Mouse (Mus musculus) myocyte (in vitro differentiated cells): ENCODE data around the gene Txlna.

Experiments
- POLR2A ChIP-seq: IDR thresholded peaks from one replicate; pipeline ENCODE4 v1.6.1; 2011; ENCODE audit warnings: low read depth, mild to moderate bottlenecking, control low read depth, moderate library complexity; ENCODE audit not compliant: insufficient read length
- TCF12 ChIP-seq: IDR thresholded peaks from one replicate; pipeline ENCODE4 v1.6.1; 2011; ENCODE audit warnings: mild to moderate bottlenecking, control low read depth; ENCODE audit not compliant: poor library complexity, insufficient read depth, severe bottlenecking

DNA sequence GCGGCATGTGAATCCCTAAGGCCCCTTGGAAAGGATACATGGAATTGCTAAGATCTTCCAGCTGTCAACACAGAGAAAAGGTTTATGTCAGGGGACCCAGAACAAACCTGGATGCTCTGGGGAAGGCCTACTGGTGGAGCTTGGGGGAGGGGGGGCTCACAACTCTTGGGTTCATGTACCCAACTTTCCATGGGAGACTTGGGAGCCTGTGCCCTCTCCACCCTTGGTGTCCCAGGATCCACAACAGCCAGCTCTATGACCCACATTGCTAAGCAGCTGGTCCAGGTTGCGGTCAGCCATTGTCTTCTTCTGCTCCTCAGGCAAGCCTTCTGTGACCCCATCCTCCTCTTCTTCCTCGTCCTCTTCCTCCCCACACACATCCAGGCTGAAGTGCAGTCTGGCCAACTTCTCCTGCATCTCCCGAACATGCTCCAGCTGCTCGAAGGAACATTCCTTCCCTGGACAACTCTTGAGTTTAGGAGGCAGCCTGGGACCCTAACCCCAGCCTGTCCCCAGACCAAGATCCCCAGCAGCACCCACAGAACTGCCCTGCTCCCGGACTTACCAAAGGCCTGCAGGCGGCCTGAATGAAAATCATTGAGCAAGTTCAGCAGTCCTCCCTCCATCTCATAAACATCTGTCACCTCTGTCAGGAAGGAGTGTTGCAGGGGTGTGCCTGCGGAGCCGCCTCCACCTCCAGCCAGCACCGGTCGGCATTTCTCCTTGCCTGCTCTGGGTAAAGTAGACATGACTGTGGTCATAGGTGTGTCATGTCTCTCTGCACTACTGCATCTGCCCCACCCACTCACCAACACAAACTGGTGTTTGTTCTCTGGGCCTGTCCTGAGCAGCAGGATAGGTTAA, 20.2 kb downstream of the Txlna start:
- TF ChIP-seq TCF12 = no peak
- TF ChIP-seq POLR2A = no peak
